Mouse (Mus musculus): Measurements from ENCODE around the gene Mvp. TPM values are rescaled to one million over a fixed set of nuclear protein-coding genes. Genes with fewer than 3 reads are reported as not detected.

Mvp gene
- total and polyA plus RNA-seq, 3 experiments, result 19.8 to 20.6 TPM; not detected in 1

GRCm38 (mm10) chr7:127021563-127022527 lies 7.4 kb upstream of the Mvp start:
- Histone ChIP-seq H3K4me1 (ENCODE audit: control insufficient read depth in 1 of 2, insufficient read depth in 2 of 2, low read length in 2 of 2) (peaks cover 0 to 17% of the 10 kb centered on the region in 2 experiments; a peak in 2 of 4 replicates), H3K9me3 (replicated peaks; ENCODE audit: insufficient read depth, low read length) (no peaks in the 10 kb centered on the region), H3K27ac (ENCODE audit: control insufficient read depth, low read depth, low read length) (no peak overlapping the region), H3K79me2 (ENCODE audit: control insufficient read depth, insufficient read depth, low read length, poor library complexity) (peaks cover 43% of the 10 kb centered on the region), H3K9ac (ENCODE audit: control insufficient read depth, low read depth, low read length, poor library complexity, severe bottlenecking) (peak overlapping the region; percentile 97; the same call in 1 of the 2 replicates), H3K27me3 (ENCODE audit: control insufficient read depth in 1 of 2, insufficient read depth in 2 of 2, low read length in 2 of 2) (no peaks in the 10 kb centered on the region), H3K4me3 (ENCODE audit: control insufficient read depth in 1 of 2, insufficient read depth in 1 of 2, low read depth in 2 of 2, low read length in 2 of 2) (no peak overlapping the region), H3K36me3 (ENCODE audit: control insufficient read depth in 1 of 2, insufficient read depth in 2 of 2, low read length in 2 of 2) (peaks cover 0 to 22% of the 10 kb centered on the region in 2 experiments; a peak in 3 of 4 replicates)
- TF ChIP-seq HCFC1 (IDR thresholded peaks at IDR 0.05; ENCODE audit: low read depth, low read length) (no peak), POLR2AphosphoS5 (IDR thresholded peaks at IDR 0.05; ENCODE audit: borderline replicate concordance, low read depth, low read length) (peak; percentile 67; the same call in 1 of the 2 replicates), POLR2A (IDR thresholded peaks at IDR 0.05; ENCODE audit: control insufficient read depth in 1 of 2, insufficient read depth in 1 of 2, low read depth in 1 of 2, low read length in 2 of 2, poor library complexity in 1 of 2) (peak; percentile 25 to 55; a peak in 2 of 4 replicates), POLR2AphosphoS2 (IDR thresholded peaks at IDR 0.05; ENCODE audit: low read length) (peak; percentile 90), ZMIZ1 (IDR thresholded peaks at IDR 0.05; ENCODE audit: low read depth, low read length) (0 out of 2 replicates have a peak, but pooled peaks have one; percentile 25)
- DNase-seq (ENCODE audit: low read depth, low spot score), result peak; percentile 44

- peaks cover 48% of the 10 kb centered on the region for H3K79me2 ChIP-seq (ENCODE audit: control insufficient read depth, insufficient read depth, low read length, poor library complexity)
- H3K27ac ChIP-seq (ENCODE audit: control insufficient read depth, low read depth, low read length), result no peak within 1 kb of the TSS
- peak; percentile 54 for DNase-seq (ENCODE audit: low read depth, low spot score)
- peaks cover 0 to 17% of the 10 kb centered on the region in 2 experiments; a peak in 2 of 4 replicates for H3K4me1 ChIP-seq (ENCODE audit: control insufficient read depth in 1 of 2, insufficient read depth in 2 of 2, low read length in 2 of 2)
- TF ChIP-seq ZNF384 (IDR thresholded peaks at IDR 0.05; ENCODE audit: low read depth, low read length) (no peak), JUND (IDR thresholded peaks at IDR 0.05; ENCODE audit: low read depth, low read length) (no peak), MXI1 (IDR thresholded peaks at IDR 0.05; ENCODE audit: low read depth, low read length) (no peak), POLR2A (IDR thresholded peaks at IDR 0.05; ENCODE audit: control insufficient read depth in 1 of 2, insufficient read depth in 1 of 2, low read depth in 1 of 2, low read length in 2 of 2, poor library complexity in 1 of 2) (peak; percentile 62 to 66; a peak in 2 of 4 replicates), POLR2AphosphoS2 (IDR thresholded peaks at IDR 0.05; ENCODE audit: low read length) (peak; percentile 98), ZKSCAN1 (IDR thresholded peaks at IDR 0.05; ENCODE audit: low read depth, low read length) (no peak), MYB (IDR thresholded peaks at IDR 0.05; ENCODE audit: low read depth, low read length) (0 out of 2 replicates have a peak, but pooled peaks have one; percentile 13), MAFK (IDR thresholded peaks at IDR 0.05; ENCODE audit: borderline replicate concordance, low read depth, low read length) (no peak)
- no peaks in the 10 kb centered on the region for H3K27me3 ChIP-seq (ENCODE audit: control insufficient read depth in 1 of 2, insufficient read depth in 2 of 2, low read length in 2 of 2)
- H3K9ac ChIP-seq (ENCODE audit: control insufficient read depth, low read depth, low read length, poor library complexity, severe bottlenecking), result peak within 1 kb of the TSS; percentile 11; the same call in 1 of the 2 replicates
- peaks cover 0 to 22% of the 10 kb centered on the region in 2 experiments; a peak in 3 of 4 replicates for H3K36me3 ChIP-seq (ENCODE audit: control insufficient read depth in 1 of 2, insufficient read depth in 2 of 2, low read length in 2 of 2)
- no peaks in the 10 kb centered on the region for H3K9me3 ChIP-seq (replicated peaks; ENCODE audit: insufficient read depth, low read length)
- no peak within 1 kb of the TSS for H3K4me3 ChIP-seq (ENCODE audit: control insufficient read depth in 1 of 2, insufficient read depth in 1 of 2, low read depth in 2 of 2, low read length in 2 of 2)
Measured at GRCm38 (mm10) chr7:127020901-127021562, 6.6 kb upstream of the Mvp start, which contains the start of the genes Gm42742 and Prrt2. Gm42742 (minus strand) TSS chr7:127021097. Prrt2 (minus strand) TSS chr7:127021211.
